Mouse (Mus musculus) brain, embryonic 18.5 days (tissue): ENCODE data around the gene Pygb.

ENCODE experiments used
- DNase-seq: peaks from one replicate; pipeline ENCODE4 v3.0.0-alpha.2; 2012; ENCODE audit warnings: low read depth, low spot score

The Pygb gene

DNA sequence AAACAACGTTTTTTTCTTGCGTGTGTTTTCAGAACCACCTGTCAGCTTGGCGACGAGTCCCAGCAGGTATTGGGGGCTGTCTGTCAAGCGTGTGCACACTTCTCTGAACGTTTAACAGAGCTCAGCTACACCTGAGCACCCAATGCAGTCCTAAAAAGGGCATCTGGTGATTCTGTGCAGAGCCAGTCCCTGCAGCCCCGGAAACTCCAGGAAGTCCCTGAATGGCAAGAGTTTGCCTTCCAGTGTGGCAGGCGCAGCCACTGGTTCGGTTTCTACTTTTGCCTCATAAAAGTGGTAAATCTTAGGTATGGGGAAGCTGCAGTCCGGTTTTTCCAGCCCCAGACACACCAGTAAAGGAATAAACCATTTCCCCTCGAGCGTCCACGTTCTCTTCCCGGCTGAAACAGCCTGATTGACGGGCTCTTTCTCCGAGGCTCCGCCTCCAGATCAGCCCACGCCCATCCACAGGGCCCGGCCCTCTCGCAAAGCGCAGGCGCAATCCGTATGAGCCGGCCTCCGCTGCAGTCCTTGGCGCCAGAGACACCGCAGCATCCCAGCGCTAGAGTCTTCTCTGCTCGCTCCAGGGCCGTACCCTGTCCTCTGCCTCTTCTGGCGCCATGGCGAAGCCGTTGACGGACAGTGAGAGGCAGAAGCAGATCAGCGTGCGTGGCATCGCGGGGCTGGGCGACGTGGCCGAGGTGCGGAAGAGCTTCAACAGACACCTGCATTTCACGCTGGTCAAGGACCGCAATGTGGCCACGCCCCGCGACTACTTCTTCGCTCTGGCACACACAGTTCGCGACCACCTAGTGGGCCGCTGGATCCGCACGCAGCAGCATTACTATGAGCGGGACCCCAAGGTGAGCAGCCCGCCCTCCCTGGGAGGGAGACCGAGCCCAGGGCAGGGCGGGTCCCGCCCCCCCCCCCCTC, at the start of gene Pygb:
Gene Pygb (plus strand): TSS at position 485 of the 930 bp plus-strand sequence.
- DNase-seq = peak; percentile 74

DNA sequence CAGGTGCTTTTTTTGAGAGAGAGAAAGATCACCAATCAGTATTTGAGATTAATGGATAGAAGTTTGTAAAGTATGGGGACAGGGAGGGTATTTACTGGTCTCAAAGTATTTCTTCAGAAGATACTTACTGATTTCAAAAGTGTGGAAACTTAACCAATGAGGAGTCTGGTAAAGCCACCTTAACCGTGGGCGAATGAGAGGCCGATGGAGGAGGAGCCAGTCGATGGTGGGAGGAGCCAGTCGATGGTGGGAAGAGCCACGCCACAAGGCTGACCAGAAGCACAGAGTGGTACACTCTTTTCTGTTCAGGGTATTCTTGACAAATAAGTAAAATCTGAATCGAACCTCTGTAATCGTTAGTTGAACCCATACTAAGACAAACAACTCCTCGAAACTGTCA, 48.7 kb upstream of the Pygb start:
- DNase-seq = no peak

DNA sequence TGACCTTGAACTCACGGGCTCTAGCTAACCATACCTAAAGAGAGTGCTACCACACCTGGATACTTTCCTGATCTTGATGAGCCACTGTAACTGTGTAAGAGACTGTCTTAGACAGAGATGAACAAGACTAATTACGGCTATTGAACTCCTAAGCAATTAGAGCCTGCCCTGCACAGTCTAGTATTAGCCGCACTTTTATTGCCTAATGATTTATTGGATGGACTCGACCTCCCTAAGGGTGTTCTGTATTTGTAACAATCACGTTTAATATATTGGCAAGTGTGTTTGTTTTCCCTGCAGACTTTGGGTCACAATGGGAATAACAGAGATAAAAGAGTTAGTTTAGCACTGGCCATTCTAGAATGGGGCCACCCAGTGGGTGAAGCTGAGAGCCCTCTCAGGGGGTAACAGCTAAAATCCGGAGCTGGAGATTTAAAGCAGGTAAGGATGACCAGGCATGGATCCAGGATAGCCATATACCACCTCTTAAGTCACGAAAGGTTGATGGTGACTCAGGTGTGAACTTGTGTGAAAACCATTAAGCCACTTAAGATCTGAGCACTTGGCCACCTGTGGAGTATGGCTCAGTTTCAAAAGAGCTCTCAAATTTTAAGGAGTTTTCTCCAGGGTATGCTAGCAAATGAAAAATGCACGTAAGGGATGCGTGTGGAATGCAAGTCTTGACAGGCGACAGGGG, 46.2 kb upstream of the Pygb start:
- no peak for DNase-seq

DNA sequence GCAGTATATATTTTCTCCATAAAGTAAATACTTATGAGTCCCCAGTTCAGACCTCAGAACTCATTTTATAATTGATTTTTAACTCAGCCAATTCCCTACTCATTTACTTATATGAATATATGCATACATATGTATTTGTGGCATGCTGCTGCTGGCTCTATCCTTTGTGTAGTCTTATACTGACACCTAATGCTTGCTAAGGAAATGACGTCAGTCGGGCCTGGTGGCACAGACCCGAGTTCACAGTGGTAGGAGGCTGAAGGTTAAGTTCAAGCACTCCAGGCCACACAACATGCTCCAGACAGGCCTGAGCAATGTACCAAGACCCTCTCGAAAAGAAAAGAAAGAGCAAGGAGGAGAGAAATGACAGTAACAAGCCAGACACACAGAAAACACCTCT, 45.1 kb upstream of the Pygb start:
- DNase-seq = no peak

DNA sequence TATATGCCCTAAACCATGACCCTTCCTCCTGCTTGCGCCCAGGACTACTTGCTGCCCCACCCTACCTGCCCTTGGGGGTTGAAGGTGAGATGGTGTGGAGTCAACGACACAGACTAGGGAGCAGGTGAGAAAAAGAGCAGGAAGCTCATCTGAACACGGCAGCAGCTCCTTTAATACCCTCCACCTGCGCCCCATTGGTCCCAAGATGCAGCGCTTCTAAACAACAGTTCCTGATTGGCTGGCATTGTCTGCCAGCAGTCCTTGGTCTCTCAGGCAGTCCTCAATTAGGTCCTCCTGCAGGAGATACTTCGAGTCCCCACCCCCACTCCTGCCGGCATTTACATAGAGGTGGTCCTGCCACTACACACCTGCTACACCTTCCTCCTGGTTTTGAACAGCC, 41.5 kb upstream of the Pygb start:
- no peak for DNase-seq

DNA sequence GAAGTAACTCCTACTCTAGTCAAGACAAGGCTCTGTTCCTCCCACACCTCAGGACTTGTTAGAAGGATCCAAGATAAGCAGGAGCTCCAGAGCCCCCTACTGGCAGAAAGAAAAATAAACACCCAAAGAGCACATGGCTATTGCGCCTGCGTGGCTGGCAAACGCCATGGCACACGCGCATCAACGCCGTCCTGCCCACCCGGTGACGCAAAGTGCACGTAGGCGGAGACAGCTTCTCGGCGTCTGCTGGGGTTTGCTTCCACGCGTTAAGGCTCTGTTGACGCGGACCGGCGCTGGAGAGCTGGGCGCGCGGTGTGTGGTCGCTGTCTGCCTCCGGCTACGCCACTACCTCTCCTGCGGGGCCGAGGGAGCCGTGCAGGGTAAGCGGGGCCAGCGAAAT, 37.7 kb upstream of the Pygb start, which contains the start of gene Entpd6:
Gene Entpd6 (plus strand): TSS at position 189 of the 400 bp plus-strand sequence.
- peak; percentile 93 for DNase-seq

DNA sequence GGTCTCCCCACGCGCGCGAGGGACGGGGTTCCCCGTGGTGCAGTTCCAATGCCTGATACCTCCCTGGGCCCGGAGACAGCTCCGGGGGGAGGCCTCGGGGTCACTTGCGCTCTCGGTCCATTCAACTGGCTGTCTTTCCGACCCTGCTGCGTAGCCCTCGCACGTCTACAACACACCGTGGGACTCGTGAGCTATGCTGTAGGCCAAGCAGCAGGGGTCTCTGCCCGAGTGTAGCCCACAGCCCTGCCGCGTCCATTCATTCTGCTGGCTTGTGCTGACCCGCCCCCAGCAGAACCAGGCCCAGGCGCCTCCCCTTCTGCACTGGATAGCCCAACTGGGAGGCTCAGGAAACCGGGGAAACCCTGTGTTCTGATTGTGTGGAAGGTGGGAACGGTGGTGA, 37.3 kb upstream of the Pygb start:
- DNase-seq = no peak

DNA sequence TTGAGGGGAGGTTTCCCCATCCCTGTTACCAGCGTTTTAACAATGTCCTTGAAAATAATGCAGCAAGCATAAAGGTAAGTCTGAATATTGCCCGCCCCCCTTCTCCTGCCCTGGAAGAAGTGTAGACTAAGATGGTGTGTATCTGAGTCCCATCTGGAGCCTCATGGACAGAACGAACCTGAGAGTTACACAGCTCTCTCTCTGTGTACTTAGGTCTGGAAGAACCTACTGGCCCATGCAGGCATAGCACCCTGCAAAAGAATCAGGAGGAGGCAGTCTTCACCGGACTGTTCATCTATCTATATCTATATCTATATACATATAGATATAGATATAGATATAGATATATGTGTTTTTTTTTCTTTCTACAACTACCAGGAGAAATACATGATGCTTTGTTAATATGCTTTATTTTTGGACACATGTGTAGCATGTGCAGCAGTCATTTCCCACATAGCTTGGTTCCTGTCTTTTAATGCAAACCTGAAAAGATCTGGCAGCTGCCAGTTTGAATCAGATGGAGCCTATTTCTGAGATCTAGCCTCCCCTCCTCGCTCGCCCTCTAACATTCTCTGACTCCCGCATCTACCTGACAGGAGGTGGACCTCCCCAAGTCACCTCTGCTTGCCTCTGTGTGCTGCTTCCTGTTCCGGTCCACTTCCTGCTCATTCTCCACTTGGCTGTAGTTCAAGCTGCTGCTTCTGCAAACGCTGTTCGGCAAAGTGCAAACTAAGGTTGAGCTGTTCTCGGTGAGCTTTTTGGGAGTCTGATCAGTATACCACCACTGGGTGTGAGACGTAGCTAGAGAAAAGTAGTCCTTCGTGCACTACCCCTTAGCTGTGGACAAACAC, 36.2 kb upstream of the Pygb start:
- no peak for DNase-seq

DNA sequence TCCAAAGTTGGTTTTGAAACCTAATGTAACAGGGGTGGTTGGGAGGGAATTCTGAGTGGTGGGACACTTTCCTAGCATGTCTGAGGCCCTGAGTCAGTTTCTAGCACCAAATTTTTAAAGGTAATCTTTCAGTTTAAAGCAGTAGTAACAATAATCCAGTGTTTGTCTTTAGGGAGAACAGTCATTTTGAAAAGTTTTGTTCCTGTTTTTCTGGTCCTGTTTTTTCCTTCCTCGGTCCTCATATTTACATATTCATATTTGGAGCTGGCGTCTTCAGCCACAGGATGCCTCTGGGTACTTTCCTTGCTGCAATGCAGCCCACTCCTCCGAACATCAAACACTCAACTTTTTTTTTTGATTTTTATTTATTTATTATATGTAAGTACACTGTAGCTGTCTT, 31.5 kb upstream of the Pygb start:
- DNase-seq = no peak

DNA sequence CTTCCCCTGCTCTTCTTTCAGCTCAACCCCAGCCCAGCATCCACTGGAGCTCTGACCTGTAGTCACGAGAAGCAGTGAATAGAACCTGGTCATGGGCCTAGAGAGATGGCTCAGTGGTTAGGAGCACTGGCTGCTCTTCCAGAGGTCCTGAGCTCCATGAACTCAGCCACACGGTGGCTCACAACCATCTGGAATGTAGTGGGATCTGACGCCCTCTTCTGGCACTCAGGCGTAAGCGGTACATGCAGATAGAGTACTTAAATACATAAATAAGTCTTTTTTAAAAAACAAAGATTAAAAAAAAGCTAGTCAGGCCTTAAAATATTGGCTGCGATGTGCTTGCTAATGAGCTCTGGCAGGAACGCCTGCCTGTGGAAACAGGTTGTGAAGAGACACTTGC, 25.1 kb upstream of the Pygb start:
- no peak for DNase-seq

DNA sequence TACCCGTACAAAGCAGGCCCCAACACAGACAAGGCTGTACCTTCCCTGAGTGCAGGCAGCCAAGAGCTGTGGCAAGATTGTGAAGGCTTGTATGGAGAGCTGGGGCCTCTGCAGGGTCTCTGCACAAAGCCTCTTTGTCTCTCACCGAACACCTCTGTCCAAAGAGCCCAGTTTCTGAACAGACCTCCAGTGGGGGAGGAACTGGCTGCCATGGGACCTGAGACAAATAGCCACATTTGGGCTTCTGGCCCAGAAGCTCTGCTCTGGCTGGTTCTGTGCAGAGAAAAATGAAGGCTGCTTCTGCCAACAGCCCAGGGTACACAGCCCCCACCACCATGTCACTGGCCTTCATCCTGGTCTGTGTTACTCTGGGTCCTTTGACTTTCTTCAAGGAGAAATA, 20.9 kb upstream of the Pygb start:
- no peak for DNase-seq

DNA sequence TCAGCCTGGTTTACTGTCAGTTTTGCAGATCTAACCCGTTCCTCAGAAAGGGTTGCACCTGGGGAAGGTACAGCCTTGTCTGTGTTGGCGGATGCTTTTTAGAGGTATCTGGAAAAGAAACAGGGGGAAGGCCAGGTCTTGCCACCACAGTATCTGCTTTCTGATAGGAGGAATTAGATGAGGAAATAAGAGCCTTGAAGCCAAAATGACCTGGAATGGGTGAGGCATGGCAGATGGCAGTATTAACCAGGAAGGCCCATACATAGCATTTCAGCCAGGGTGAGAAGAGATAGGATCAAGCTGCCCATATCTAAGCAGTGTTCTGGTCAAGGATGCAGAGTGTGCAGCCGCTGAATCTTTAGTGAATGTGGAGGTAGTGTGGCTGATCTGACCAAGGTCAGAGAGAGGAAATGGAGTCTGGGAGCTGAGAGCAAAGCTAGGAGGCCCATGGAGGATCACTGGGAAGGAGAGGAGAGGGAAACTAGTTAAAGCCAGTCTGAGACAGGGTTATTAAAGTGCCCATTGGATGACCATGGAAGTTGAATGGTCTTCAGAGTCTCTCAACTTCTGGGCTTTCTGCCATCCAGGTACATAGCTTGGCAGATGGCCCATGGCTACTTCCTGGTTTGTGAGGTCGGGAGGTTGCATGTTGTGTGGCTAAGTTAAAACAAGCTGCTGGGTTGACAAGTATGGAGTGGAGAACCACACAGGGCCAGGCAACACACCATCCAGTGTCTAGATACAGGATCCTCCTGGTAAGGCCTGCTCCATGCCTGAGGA, 20.3 kb upstream of the Pygb start:
- DNase-seq = no peak

DNA sequence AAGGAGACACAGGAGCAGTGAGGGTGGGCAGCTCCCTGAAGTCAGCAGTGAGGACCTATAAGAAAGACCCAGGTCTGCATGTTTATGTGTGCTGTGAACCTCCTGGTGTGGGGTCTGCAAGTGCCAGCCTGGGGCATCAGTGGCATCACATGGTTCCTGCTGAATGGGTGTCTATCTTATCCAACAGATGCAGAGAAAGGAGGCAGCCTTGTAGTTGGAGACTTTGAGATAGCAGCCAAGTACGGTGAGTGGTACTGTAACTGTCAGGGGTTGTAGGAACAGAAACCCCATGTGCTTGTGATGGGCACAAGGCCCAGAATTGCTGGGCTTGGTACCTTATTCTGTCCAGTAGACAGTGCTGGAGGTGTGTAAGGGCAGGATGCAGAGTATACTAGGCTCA, 17.9 kb upstream of the Pygb start:
- DNase-seq = no peak

DNA sequence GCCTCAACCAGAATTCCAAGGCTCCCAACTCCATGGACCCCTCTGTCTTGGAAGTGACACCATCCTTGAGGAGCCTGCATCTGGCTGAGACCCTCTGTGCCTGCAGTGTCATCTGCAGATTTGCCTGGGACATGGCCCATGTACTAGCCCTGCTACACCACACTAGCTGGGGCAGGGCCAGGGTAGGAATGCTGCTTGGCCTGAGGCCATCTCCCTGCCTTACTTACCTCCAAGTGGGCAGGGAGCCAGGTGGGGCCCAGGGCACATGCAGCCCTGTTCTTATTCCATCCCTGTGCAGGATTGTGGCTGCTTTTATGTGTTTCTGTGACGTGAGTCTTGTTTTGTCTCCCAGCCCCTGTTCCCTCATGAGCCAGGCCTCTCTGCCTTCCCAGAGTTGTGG, 15.8 kb upstream of the Pygb start:
- DNase-seq = no peak

DNA sequence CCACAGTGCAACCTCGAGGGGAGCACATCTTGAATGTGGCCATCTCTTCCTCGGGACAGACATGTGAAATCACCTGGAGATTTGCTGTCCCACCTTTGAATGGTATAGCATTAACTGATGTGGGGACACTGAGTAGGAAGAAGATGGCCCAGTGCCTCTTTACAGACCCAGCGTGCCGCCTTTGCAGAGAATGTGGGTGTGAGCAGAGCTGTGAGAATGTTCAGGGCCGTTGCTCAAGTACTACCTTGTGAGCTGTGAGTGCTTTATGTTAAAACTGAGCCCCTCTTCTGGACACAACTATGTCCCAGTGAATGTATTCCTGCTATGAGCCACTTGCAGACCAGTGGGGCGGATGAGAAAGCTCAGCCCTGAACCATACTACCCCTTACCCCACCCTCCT, 15.4 kb upstream of the Pygb start:
- no peak for DNase-seq

DNA sequence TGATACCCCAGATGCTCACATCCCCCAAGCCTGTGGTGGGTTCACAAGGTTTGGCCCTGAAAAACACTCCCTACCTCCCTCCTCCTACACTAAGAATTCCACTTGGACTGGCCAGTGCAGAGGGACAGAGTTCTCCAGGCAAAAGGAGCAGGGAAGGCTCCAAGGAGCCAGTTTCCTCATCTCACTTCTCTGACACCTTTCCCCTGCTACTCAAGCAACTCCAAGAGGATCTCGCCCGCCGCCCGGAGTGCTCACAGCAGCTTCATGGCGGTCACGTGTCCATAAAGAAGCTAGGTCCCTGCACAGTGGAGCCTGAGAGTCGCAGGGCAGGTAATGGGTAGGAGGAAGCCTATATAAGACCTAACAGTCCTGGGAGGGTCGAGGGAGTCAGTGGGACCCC, 14.5 kb upstream of the Pygb start:
- no peak for DNase-seq

DNA sequence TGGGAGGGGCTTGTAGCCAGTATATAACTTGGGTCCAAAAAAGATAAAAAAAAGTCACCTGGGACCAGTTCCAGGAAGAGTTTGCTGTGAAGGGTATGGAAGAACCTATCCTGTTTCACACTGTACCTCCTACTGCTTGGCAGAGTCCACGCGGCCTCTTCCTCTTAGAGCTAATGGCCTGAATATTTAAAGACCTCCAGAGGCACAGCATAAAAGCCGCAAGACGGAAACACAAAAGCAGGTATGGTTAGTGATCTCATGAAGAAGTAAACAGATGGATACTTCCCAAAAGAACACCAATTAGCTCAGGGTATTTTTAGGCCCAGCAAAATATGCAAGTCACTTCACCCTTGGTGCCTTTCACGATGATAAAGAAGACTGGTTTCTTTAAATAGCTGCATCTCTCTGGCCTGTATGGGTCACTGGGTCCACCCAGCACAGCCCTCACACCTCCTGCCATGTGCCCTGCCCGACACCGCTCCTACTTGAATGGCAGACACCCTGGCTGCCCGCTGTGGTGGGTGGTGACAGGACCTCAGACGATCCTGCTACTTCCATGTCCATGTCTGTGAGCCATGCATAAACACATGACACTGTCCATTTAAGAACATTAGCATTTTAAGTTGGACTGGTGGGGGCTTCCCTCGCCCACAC, 13.9 kb upstream of the Pygb start:
- DNase-seq = no peak

DNA sequence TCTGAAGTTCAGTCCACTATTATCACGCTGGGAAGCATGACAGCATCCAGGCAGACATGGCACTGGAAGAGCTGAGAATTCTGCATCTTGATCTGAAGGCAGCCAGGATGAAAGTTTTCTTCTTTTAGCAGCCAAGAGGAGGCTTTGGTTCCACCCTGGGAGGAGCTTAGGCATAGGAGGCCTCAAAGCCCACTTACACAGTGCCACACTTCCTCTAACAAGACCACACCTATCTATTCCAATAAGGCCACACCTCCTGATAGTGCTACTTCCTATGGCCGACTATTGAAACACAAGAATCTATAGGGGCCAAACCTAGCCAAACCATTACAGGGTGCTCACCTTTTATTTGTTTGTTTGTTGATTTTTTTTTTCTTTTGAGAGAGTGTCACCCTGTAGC, 3.7 kb upstream of the Pygb start:
- no peak for DNase-seq

DNA sequence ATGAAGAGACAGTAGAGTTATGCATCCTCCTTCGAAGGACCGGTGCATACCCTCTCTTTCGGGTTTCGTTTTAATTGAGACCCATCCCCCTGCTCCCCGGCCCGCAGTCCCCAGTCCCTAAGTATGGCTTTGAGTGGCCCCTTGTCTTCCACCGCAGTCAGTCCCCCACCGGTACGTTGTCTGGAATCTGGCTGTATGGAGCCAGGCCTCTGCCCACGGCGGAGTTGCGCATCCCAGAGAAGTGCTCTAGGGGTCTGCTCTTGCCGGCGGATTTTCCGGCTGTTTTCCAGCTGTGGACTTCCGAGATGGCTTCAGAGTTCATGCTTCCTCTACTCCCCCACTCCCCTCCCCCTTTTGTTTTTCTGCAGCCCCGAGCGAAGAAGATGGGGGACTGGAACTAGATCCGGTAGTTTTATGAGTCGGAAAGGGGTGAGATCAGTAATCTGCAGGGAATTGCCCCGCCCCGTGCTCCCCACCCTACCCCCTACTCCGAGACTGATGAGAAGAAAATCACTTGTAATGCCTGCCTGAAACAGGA, 768 bp downstream of the Pygb start:
- DNase-seq = no peak

DNA sequence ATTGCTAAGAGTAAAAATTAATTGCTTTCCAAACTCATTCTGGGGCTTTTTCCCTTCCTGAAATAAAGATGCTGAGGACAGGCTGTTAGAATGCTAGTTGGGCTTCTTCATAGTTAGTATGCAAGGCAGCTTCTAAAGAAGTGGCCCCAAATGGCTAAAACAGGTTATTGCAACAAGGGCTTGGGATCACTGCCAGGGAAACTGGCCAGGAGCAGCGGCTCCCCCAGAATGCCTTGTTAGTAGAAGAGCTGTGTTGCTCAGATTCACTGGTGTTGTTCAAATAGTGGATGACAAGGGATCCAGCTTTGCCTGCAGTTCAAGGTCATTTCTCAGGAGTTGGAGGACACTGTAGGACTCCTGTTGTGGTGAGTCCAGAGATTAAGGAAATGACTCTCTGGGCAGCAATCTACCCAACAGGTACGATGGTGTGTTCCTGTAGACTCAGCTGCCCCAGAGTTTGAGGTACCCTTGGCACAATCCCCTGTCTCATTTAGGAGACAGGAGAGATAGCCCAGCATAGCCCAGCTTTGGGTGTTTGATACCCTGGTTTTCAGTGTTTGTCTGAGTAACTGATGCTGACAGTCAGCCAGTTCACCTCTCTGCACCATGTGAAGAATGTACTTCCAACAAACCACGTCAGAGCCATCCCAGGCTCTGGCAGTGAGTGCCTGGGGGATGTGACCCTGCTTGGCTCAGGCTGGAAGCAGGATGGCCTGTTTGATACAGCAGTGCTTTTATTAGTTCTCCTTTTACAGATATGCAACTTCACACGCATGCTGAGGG, 2.4 kb downstream of the Pygb start:
- DNase-seq = no peak
